Mouse (Mus musculus): ENCODE measurements around the gene Rnase4.

- TF ChIP-seq POLR2A (IDR thresholded peaks at IDR 0.05; ENCODE audit: insufficient read depth, low read depth, low read length): no peak
- TF ChIP-seq CTCF (IDR thresholded peaks at IDR 0.05): no peak
These were observed 39.6 kb downstream of the Rnase4 start for GRCm38 (mm10) chr14:51130315-51130940.
